Mouse (Mus musculus) adipocyte (in vitro differentiated cells): Measurements from ENCODE around the gene Rbms1.

Experiments
- DNase-seq: peaks from one replicate; pipeline ENCODE4 v3.0.0-alpha.2; 2016; ENCODE audit warnings: low spot score

Gene Rbms1

DNA sequence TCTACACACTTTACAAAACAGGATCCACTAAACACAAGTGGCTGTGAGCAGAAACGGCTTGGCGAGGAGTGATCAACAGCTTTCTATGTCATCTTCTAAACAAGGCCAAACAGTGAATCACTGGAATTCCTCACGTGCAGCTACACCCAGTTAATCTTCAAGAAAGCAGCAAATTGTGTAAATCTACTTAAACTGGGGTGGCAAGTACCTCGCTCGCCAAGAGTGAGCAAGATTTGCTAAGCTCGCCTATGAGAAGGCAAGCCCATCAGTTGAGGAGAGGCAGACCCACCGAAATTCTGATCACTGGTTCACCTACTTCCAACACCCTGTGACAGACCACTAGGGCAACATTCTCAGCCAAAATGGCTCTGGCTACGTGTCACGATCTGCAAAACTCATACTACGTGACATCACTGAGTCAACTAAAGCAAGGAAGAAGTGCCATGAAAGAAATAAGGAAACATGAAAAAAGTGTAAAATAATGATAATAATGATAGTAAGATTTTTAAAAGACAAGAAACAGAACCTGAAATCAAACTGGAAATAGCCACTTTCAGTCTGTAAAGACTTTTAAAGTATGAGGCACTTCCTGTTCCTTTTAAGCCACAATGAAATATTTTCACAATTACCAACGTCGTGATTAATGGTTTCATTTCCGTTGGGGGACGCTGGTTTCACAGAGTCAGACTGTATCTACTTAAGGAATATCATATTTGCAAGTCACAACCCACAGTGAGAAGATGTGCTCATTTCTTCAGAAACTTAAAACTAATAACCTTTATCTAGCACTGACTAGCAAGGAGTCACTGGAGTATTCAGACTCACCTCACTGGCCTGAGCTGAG, 85.2 kb downstream of the Rbms1 start:
- peak; percentile 64 for DNase-seq

- DNase-seq, result peak; percentile 73
Measured at GRCm38 (mm10) chr2:60876891-60877290, 86.1 kb downstream of the Rbms1 start.

- DNase-seq, result no peak
Measured at GRCm38 (mm10) chr2:60872095-60872811, 90.7 kb downstream of the Rbms1 start.

DNA sequence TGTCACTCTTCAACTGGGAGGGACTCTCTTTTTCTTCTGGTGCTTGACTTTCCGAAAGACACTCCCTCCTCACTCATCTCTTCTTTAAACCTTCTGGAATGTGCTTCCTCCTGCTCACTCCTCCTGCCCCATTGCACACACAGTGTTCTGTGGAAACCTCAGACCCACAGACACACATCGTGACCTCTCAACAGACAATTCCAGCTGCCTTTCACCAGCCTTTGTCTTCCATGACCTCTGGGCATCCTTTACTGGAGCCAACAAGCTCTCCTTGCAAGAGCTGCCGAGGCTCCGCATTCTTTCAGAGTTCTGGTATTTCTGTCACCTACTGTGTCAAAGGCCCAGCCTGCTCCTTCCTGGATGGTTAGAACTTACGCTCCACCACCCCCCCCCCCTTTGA, 92.0 kb downstream of the Rbms1 start:
- DNase-seq, result peak; percentile 80

GRCm38 (mm10) chr2:60870450-60870849, 92.5 kb downstream of the Rbms1 start:
- DNase-seq, result no peak

- no peak for DNase-seq
Measured at GRCm38 (mm10) chr2:60869001-60869743, 93.8 kb downstream of the Rbms1 start.

DNA sequence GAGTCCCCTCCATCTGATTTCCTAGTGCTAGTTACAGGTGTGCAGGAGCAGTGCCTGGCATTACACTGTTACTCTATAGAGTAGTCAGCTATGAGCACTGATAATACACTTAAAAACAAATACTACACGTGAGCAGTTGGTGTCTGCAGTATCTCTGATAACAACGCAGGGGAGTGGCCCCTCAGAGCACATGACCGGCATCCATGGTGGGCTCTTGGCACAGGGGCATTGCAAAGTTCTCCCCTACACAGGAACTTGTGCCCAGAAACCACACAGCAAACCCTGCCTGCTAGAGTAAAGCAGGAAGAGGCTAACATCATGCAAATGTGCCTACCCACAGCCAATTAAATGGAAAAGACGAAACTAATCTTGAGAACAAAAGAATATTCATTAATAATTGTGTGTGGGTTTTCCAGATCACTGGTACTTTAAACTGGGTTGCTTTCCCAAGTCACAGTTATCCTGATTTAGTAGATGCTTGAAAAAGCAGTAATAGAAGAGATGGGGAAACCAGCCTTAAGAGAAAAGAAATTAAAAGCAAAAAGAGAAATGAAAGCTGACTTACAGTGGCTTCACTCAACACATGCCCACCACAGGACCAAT, 94.8 kb downstream of the Rbms1 start:
- DNase-seq, result no peak

DNA sequence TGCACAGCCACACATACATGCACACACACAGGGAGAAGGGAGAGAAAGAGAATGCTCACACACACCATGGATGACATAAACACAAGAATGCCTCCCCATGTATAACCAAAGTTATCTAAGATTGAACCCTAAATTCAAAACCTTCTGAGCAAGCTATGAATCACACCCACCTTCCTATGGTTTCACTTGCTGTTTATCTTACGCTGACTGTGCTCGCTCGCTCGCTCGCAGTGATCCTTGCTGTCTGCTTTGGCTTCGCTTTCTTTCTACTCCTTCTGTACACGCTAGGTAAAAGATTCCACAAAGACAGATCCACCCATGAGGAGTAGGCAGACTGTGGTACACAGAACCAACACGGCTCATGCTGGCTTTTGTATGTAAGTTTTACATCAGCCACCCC, 95.7 kb downstream of the Rbms1 start:
- DNase-seq, result no peak

- DNase-seq, result no peak
Measured at GRCm38 (mm10) chr2:60865869-60866268, 97.1 kb downstream of the Rbms1 start.

DNA sequence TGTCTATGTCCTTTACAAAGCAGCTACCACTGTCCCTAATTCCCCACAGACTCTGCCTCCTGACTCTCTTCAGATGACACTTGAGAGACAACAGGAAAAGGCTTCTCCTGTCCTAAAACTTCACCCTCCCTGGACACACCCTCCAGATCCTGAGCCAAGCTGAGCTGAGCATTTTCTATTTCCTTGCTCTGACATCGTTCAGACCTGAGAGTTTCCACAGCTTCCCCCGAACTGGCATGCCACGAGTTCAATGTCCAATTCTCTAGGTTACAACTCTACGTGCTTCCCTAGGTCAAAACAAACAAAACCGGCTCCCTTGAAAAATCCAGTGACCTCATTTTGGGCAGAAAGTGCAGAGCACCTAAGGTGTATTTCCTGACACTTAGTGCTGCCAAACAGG, 98.0 kb downstream of the Rbms1 start:
- DNase-seq, result peak; percentile 37

- DNase-seq, result no peak
Measured at GRCm38 (mm10) chr2:60864256-60864795, 98.7 kb downstream of the Rbms1 start.

DNA sequence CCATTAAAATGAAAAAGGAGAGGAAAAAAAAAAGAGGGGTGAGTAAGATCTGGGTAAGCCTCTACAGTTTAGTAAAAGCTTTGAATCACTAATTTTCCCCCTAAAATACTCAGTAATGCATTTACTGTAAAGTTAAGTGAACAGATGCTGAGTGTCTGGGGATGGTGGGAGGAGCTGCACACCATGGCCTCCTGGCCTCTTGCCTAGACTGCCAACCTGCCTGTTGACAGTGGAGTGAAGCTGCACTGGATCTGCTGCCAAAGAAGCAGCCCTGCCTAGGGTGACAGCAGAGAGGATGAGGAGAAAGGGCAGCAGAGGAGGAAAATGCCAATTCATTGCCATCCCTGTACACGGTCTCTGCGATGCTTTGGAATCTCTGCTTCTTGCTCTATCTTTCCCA, 99.2 kb downstream of the Rbms1 start:
- peak; percentile 71 for DNase-seq

DNA sequence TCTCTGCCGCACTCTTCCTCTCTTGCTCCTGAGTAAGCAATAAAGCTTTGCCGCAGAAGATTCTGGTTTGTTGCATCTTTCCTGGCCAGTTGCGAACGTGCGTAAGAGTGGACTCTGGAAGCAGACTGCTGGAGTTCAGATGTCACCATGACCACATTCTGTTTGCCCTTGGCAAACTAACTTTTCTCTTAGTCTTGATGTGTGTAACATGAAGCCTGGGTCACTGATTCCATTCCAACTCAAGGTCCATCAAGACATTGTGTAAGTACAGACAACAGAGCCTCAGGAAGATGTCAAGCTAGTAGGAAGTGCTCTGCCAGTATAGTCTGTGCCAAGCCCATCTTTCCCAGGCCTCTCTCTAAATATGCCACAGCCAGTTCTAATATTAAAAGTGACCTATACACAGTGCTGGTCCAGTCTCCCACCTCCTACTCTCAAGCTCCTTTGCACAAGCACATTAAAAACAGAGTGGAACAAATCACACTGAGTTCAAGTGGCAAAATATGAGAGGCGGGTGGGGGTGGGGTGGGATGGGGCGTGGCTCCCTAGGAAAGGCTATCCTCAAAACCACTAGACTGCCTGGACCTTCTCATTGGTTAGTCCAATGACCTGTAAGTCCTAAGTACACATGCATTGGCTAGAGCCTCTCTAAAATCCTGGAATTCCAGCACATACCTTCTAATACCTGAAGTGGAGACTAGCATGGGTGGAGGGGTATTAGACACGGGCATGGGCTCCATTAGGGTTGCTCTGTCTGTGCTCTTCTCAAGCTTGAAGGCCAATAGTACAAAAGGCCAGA, 99.9 kb downstream of the Rbms1 start:
- peak; percentile 34 for DNase-seq

GRCm38 (mm10) chr2:60858116-60858515, 104.9 kb downstream of the Rbms1 start:
- peak; percentile 27 for DNase-seq

DNA sequence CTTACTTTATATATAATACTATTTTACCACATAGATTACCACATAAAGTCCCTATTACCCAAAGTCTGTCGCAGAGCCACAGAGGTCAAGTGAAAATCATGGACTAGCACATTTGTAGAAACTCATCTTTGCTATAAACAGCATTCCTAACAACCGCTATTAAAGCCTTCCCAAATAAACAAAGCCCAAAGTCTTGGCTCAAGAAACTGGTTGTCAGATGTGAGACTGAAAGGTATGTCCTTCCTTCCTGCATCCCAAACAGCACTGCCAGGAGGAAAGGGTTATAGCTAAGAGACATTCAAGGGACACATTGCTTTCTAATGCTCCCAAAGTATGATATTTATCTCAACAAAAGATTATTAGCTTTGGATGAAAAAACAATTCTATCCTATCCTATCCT, 106.9 kb downstream of the Rbms1 start:
- no peak for DNase-seq

DNA sequence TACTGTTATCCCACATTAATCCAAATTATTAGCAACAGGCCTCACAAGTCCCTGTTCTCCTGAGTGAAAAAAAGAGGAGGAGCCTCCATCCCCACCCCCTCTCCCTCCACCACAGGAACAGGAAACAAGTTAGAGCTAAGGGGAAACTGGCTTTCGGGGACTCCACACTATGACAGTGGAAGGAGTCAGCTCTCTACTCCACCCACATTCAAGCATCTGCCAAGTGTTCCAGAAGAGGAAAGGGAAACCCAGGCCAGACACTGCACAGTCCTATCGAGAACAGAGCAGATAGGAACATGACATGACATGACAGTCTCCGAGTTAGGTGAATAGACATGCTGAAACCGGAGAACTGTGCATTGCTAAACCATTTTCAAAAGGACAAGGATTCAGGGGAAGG, 108.0 kb downstream of the Rbms1 start:
- DNase-seq, result peak; percentile 73

DNA sequence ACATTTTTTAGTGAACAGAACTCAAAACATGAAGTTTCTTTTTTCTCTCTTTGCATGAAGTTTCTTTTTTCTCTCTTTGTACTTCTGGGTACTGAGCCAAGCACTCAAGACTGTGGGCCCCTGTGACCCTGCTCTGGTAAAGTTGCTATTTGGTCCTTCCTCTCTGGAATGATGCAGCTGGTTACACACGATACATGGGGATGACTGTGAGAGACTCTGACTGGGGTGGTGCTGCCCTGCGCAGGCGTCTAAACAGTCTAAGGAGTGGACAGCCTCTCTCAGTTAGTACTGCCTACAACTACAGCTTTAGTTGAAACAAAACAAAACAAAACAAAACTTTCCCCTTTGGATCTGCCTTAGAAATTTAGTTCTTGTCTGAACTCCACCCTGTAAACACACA, 111.1 kb downstream of the Rbms1 start:
- no peak for DNase-seq

DNA sequence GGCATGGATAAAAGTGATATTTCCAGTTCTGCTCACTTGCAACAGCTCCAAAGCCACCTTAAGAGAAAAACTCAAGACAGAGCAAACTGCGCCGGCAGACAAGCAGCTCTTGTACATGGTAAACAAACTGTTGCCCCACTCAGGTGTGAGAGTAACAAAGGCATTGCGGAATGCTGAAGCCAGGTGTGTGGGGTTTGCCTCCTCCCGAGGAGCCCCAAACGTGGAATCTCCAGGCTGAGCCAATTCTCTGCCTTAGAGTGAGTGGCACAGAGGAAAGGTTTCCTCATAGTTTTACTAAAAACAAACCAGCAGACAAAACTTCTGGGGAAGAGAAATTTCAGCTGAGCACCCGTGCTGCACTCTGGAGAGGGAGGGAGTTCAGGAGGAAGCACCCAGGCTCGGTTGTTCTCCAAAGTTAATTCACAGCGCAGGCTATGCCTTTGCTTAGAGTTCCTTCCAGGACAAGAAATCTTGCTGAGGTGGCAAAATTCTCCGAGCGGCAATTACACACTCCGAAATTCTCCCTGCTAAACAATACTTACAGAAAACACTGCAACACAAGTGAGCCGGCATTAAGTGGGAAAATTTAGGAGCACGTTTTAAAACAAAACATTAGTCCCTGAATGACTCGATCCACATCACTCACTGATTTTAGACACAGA, 111.8 kb downstream of the Rbms1 start:
- no peak for DNase-seq

DNA sequence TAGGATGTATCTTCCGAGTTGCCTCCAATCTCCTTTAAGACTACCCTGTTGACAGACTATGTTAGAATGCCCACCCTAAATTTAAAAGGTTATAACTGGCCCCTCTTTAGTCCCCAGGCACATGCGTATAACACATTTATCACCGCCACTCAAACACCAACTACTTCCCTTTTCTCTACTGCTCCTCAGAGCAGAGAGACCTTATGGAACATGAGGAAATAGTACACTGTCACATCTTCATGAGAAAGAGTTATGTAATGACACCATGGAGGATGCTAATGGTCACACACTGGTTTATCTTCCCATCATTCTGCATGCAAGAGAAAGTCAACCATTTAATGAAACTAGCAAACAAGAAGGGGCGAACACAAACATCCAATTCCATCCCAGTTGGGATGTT, 114.5 kb downstream of the Rbms1 start:
- no peak for DNase-seq

GRCm38 (mm10) chr2:60847984-60848383, 115.0 kb downstream of the Rbms1 start:
- DNase-seq, result no peak
